Mouse (Mus musculus) gastrocnemius, postnatal 25 days (tissue): ENCODE measurements around the gene Ctf1. TPM values are rescaled to one million over a fixed set of nuclear protein-coding genes. Genes with fewer than 3 reads are reported as not detected.

Source experiments
- microRNA-seq, 2 experiments: library from miRNA; unstranded; fragments of <30 nt; microRNA quantifications; one replicate each; pipeline ENCODE4 v1.2.0; 2021; ENCODE audit warnings: borderline replicate concordance in 2 of 2
- total RNA-seq, 2 experiments: library from RNA; stranded (reverse); gene quantifications; 1 replicate in 1 of 2; 2 replicates in 1 of 2; pipeline ENCODE4 v1.2.3; 2021

Gene Ctf1
- total RNA-seq, 2 experiments from 2014 or later = 13.8 to 15.1 TPM

Small RNA genes lying within 50 kb of the gene (microRNA-seq; reads per million reads assigned to microRNA genes)
- gene Mir762 = 0 reads per million in 2 experiments

Other genes starting within 250 kb of the Ctf1 start
- 10 to 100 TPM; 15.8 to 16.8 TPM for gene Fbrs, start 233.5 kb upstream of the Ctf1 start, total RNA-seq
- gene Srcap, start 200.8 kb upstream of the Ctf1 start, total RNA-seq = 10 to 100 TPM; 46.1 to 47.6 TPM
- 1 to 10 TPM; 4.7 to 5.2 TPM for gene Gm42715, start 193.2 kb upstream of the Ctf1 start, total RNA-seq
- gene Tmem265, start 151.3 kb upstream of the Ctf1 start, total RNA-seq = not detected
- gene Phkg2, start 139.4 kb upstream of the Ctf1 start, total RNA-seq = 1 to 10 TPM; 8.2 to 9.4 TPM
- gene Ccdc189, start 124.1 kb upstream of the Ctf1 start, total RNA-seq = 1 to 10 TPM; 2.1 to 4.5 TPM
- 10 to 100 TPM; 29.4 to 30.0 TPM for gene Rnf40, start 124.0 kb upstream of the Ctf1 start, total RNA-seq
- 1 to 10 TPM; 8.4 to 9.4 TPM for gene Zfp629, start 96.9 kb upstream of the Ctf1 start, total RNA-seq
- gene Bcl7c, start 3.8 kb upstream of the Ctf1 start, total RNA-seq = 10 to 100 TPM; 41.2 to 41.7 TPM
- not detected for gene Ctf2, start 19.4 kb downstream of the Ctf1 start, total RNA-seq
- 1 to 10 TPM; 1.9 to 2.4 TPM for gene Fbxl19, start 31.8 kb downstream of the Ctf1 start, total RNA-seq
- 1 to 10 TPM; 8.9 to 9.5 TPM for gene Orai3, start 57.1 kb downstream of the Ctf1 start, total RNA-seq
- 10 to 100 TPM; 15.0 to 15.4 TPM for gene Setd1a, start 63.9 kb downstream of the Ctf1 start, total RNA-seq
- gene Gm49388, start 72.9 kb downstream of the Ctf1 start, total RNA-seq = 1 to 10 TPM; 2.4 to 2.5 TPM
- 1 to 10 TPM; 4.4 to 9.1 TPM for gene Hsd3b7, start 87.9 kb downstream of the Ctf1 start, total RNA-seq
- gene Stx4a, start 111.6 kb downstream of the Ctf1 start, total RNA-seq = 10 to 100 TPM; 46.4 to 47.2 TPM
- 1 to 10 TPM in 1 of 2 experiments, under 1 TPM in 1; 0.64 to 1.2 TPM for gene Stx1b, start 111.8 kb downstream of the Ctf1 start, total RNA-seq
- gene Zfp646, start 163.5 kb downstream of the Ctf1 start, total RNA-seq = 10 to 100 TPM; 11.3 to 11.8 TPM
- 1 to 10 TPM; 2.8 to 4.5 TPM for gene Zfp668, start 164.1 kb downstream of the Ctf1 start, total RNA-seq
- gene Prss53, start 178.2 kb downstream of the Ctf1 start, total RNA-seq = 1 to 10 TPM; 1.5 to 1.6 TPM
- gene Gm21974, start 182.7 kb downstream of the Ctf1 start, total RNA-seq = not detected
- 10 to 100 TPM; 12.7 to 18.3 TPM for gene Vkorc1, start 182.9 kb downstream of the Ctf1 start, total RNA-seq
- gene Bckdk, start 191.3 kb downstream of the Ctf1 start, total RNA-seq = 100 to 1,000 TPM; 142 to 143 TPM
- gene Kat8, start 199.8 kb downstream of the Ctf1 start, total RNA-seq = 10 to 100 TPM; 19.9 to 20.0 TPM
- gene Prss8, start 217.4 kb downstream of the Ctf1 start, total RNA-seq = not detected
- 1 to 10 TPM; 4.4 to 6.1 TPM for gene Prss36, start 234.0 kb downstream of the Ctf1 start, total RNA-seq